Mouse (Mus musculus) megakaryocyte, embryonic 14.5 days (primary cell): ENCODE measurements at regions not wholly inside any gene's neighbourhood (a gene's known extent, or its start where the extent isn't known, plus 50 kb on each side); places are given as distances from the start of the nearest gene placed in this dataset.

Experiments
- FLI1 ChIP-seq: IDR thresholded peaks from 2 replicates; pipeline ENCODE4 v1.6.1; 2012; ENCODE audit warnings: low read length, inconsistent platforms, mixed read lengths
- GATA1 ChIP-seq: IDR thresholded peaks from 3 replicates; pipeline ENCODE4 v1.6.1; 2012; ENCODE audit warnings: mixed read lengths, low read length, inconsistent platforms, borderline replicate concordance

DNA sequence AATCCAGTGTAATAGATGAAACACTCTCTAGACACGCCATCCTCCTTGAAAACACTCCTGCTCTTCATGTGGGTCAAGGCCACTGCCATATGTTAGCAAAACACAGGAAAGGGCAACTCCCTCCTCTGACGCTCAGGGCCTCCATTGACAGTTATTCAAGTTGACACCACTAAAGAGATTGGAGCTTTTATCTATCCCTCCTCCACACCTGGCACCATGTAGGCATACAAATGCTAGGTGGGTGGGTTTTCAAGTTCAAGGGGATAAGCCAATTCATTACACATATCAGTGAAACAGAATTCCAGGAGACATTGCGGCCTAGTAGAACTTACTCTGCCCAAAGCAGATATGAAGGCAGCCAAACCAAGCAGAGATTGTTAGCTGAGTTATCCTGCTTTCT lies 331.0 kb downstream of the Tns1 start:
- TF ChIP-seq GATA1 (no peak), FLI1 (no peak)
